Mouse (Mus musculus): ENCODE measurements around the gene Kdm1a.

The Kdm1a gene

DNA sequence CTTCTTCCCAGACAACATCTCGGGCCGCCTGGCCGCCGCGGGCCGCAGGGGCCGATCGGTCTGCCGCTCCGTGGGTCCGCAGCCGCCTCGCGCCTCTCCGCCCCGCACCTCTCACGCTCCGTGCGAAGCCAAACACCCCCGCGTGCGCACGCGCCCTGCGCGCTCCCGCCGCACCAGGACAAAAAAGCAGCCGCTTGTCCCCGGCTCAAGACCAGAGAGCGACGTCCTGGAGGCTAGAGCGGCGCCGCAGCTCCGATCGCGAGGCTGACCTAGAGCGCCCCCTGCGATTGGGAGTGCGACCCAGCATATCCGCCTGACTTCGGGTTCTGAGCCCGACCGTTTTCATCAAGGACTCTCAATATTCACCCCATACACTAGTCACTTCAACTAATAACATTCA, at the start of gene Kdm1a:
Gene Kdm1a, minus strand, starts transcription at position 156 of the 400 bp plus-strand sequence.
- in situ Hi-C loops (cut with MboI, MseI): no loop called here

DNA sequence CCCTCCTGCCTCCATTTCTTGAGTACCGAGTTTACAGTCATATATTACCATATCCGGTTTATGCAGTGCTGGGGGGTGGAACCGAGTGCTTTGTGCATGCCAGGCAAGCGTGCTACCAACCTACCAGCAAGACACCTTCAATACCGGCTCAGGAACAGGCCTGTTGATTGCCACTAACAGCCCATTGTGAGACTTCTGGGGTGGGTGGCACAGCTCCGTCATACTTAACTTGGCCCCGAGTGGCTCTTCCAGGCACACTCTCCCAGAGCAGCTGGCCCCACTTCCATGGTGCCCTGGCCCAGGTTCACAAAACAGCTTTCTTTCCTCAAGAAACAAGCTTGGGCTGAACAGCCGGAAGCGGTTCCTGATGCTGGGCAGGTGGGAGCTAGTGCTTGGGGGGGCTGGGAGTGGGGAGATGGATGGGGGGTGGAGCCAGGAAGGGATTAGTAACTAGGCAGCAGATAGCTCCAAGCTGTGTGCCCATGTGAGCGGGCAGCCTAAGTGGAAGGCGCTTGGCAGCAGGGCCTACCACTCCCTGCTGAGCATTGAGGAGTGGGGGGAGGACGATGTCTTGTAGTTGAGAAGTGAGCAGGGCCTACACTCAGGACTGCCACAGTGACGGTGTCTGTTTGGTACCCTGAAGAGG, 49.5 kb upstream of the Kdm1a start:
- in situ Hi-C loops (cut with MboI, MseI): no loop called here

DNA sequence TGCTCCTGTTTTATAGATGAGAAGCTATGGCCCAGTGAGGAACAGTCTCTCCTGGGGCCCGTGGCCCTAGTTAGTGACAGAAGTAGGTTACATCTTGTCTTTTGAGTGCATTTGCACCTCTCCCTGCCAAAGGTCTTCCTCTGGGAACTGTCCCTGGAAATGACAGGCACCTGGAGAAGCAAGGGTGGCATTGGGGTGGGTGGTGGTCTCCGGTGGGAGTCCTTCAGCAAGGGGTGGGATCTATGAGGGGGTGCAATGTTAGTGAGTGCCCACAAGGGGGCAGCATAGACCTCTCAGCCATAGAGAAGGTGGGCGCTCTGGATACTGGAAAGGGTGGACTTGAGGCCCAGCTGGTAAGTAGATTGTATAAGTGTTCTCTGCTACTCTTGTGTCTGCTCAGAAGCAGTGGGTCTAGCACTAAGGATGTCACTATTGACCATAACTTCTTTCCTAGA, 48.9 kb upstream of the Kdm1a start:
- in situ Hi-C loops (cut with MboI, MseI): no loop called here

DNA sequence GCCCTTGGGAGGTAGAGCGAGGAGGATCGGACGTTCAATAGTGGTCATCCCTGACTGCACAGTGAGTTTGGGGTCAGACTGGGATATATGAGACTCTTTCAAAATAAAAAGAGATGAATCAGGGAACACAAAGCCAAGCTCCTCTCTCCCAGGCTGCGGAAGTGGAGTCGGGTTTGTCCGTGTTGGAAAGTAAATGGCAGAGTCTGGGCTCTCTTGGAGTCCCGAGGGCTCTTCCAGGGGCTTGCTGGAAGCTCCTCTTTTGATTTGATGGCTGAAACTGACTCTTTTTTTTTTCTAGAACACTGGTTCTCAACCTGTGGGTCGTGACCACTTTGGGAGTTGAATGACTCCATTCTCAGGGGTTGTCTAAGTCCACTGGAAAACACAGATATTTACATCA, 47.7 kb upstream of the Kdm1a start:
- in situ Hi-C loops (cut with MboI, MseI): no loop called here

DNA sequence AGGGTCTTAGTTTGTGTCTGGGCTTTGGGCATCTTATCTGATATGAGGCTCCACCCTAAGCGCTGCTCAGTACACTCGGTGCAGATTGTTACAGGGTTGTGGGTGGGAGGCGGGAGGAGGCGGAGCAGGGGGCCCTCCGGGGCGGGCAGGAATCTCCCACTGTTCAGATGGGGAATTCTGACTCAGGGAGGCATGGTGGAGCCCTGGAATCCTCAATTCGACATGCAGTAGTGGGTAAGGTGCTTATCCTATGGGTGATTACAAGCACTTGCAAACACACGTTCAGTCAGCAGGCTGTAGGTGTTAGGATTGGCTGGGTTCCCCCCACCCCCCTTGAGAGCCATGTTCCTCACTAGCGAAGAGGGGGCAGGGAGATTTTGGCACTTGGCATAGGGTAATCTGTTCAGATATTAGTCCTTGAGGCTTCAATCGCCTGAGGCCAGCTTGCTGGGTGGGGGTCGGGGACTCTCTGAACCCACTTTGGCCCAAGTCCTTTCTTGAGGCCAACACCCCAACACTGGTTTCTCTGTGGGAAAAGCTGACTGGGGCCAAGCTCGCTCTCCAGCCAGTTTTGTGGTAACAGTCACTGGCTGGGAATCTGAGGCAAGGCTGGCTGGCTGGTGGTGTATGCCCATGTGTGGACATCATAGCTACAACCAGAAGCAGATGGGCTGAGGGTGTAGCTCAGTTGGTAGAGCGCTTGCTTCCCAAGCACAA, 47.1 kb upstream of the Kdm1a start:
- in situ Hi-C loops (cut with MboI, MseI): no loop called here

DNA sequence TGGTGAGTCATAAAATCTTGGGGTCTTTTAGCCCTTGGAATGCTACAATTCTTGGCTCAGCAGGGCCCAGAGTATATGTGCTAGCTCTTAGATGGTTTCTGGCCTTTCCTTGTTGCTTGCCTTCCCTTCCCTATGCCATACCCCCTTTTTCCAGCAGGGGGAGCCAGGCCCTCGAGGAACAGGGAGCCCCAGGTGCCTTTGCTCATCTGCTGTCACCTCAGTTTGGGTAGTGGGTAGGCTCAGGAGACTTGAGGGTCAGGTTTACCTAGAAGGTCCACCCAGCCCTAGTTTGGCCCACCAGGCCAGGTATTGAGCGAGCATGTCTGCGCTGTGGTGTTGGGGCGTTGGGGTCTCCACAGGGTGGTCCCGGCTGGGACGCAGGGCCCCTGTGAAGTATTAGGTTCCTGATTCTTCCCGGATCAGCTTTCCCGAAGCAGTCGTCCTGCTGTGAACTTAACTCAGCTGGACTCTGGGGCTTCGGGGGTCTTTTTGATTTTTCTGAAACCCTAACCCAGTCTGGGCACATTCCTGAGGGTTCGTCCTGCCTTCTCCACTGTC, 46.5 kb upstream of the Kdm1a start:
- in situ Hi-C loops (cut with MboI, MseI): no loop called here

DNA sequence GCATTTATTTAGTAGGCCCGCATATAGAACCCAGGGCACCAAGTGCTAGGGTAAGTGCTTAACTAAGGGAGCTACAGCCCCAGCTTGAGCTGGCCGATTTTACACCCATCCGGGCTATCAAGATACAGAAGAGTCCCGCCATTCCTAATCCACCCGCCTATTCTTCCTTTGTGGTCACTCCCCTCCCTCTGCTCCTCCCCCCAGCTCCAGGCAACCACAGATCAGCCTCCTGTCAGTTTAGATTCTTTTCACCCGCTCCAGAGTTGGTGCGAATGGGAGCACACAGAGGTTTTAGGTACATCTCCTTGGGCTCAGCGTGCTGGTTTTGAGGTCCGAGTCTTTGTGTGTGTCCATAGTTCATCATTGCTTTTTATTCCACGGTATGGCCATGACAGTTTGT, 36.4 kb upstream of the Kdm1a start:
- in situ Hi-C loops (cut with MboI, MseI): no loop called here

DNA sequence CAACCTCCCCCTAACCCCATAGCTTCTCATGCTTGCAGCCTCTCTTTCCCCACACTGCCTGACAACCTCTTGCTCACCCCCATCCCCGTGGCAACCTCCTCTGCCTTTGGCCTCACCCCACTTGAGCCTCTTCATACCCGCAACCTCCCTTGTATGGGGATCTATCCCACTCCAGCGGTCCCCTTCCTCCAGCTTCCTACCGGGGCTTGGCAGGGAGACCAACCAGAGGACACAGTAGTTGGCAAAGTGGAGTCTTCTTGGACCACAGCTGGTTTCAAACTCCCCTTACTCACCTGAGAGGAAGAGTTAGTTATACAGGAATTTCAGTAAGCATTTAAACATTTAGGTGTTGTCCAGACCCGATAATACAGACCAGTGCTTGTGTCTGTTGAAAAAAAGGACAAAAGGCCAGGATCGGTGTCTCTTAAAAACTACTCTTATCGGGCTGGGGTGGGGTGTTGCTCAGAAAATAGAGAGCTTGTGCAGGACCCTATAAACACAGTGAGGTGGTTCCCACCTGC, 35.8 kb upstream of the Kdm1a start:
- in situ Hi-C loops (cut with MboI, MseI): no loop called here

DNA sequence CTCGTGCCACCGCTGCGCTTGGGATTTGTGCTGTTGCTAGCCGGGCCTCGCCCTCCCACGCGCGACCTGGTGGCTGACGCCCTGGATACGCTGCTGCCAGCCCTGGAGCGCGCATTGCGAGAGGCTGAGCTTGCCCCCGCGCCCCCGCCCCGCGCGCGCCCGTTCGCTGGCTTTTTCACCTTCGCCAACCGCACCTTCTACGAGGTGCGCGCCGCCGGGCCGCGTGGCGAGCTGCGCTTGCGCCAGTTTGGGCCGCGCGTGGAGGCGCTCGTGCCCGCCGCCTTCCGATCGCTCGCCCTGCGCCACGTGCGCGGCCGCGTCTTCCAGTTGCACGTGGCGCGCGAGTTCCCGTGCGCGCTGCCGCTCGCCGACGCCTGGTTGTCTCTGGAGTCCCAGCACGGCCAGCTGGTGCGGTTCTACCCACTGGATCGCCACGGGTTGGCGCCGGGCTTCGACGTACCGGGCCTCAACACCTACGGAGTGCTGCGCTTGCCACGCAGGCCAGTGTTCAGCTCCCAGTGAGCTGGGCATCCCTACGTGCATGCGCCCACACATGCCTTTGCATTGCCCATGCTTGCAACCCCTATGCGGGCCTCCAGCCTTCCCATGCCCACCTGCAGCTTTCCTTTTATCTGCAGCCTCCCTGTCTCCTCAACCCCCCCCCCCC, 35.2 kb upstream of the Kdm1a start:
- in situ Hi-C loops (cut with MboI, MseI): no loop called here

DNA sequence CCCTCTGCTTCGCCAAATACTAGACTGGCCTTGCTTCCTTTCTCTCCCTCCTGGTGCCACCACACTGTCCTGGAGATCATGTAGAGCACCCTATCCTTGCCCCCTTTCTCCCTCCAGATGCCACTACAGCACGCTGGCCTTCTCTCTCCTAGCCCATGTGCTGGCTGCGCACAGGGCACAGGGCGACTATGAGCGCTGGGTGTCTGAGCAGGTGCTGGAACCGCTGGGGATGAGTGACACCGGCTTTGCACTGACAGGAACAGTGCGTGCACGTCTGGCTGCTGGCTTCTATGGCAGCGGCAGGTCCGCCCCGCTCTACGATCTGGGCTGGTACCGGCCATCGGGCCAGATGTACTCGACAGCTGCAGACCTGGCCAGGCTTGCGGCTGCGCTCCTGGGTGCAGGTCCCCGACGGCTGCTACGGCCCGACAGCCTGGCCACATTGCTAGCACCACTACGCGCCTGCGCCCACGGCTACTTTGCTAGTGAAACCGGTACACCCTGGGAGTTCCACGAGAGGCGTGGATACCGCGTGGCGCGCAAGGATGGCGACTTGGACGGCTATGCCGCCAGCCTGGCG, 34.5 kb upstream of the Kdm1a start:
- in situ Hi-C loops (cut with MboI, MseI): no loop called here

DNA sequence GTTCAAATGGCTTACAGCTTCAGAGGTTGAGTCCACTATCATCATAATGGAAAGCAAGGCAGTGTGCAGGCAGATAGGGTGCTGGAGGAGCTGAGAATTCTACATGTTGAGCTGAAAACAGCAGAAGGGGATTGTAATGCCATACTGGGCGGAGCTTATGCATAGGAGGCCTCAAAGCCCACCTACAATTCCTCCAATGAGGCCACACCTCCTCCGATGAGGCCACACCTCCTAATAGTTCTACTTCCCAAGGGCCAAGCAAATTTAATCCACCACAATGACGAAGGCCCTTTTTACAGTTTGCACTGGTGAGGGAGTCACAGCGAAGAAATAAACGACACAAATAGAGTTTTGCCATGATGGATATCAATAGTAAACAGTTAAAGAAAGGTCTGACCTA, 34.0 kb upstream of the Kdm1a start:
- in situ Hi-C loops (cut with MboI, MseI): no loop called here

DNA sequence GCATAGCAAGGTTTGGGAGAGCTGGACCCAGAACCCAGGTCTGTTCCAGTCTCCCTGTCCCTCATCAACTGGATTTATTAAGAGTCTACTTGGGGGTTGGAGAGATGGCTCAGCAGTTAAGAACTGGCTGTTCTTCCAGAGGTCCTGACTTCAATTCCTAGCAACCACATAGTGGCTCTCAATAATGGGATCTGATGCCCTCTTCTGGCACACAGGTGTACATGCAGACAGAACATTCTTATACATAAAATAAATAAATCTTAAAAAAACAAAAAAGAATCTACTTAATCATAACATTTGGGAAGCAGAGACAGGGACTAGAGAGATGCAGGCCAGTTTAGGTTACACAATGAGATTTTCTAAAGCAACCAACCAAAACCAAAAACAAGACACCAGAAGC, 33.5 kb upstream of the Kdm1a start:
- in situ Hi-C loops (cut with MboI, MseI): no loop called here

DNA sequence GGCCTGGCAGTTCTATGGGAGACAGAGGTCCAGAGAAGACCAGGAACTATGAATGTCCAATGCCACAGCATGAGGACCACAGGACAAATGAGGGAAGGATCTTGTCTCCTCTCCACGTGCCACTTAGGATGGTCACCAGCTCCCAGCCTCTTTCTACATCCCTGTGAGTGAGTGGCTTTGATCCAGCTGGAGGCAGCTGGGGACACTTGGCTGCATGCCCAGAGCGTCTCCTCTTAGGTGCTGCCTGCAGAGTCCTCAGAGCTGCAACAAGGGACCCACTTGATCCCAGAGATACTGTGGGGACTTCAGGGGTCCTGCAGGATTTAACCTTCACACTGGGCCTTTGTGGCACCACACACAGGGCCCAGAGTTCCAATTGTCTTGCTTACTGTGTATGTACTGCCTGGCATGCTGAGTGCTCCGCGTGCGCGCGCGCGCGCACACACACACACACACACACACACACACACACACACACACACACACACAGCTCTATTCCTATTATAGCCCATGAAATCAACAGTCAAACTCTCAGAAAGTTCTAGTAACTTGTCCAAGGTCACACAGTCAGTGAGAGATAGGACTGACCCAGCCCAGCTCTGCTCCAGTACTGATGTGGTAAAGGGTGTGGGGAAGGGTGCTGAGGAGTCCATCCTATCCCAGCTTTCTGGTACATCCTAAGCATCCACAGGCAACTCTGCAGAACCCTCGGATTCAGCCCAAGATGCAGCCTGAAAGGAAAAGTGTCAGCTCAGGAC, 28.9 kb upstream of the Kdm1a start:
- in situ Hi-C loops (cut with MboI, MseI): no loop called here

DNA sequence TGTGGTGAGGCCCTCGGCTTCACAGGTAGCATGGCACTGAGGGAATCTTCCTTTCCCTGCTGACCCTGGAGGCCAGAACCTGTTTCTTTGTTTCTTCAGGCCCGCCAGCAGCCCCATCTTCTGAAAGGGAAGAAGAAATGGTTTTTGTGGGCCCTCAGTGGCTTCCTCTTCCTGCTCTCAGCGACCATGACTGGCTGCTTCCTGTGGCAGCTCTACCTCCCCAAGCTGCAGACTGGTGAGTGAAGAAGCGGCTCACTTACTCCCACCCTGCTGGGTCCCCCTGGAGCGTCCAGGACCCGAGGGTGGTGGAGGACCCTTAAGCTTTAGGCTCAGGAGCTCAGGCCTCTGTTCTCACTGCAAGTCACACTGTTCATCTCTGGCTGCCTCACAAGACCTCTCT, 24.1 kb upstream of the Kdm1a start:
- in situ Hi-C loops (cut with MboI, MseI): no loop called here

DNA sequence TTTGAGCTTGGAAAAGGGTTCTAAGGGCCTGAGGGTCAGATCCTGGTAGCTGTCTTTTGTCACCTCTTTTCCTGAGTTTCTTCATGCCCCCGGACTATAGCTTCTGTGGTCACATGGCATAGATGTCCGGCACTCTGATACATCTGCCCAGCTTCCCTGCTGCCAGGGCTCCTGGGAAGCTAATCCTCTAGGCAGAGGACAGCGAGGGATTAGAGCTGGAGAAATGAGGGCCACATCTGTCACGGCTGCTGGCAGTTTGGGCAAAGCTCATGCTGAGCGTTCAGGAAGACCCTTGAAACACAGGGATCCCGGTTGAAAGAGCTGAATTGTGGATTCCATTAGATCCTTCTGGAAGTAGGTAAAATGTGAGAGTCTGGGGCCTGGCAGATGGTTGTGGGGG, 19.9 kb upstream of the Kdm1a start, which contains the start of gene Lactbl1:
Gene Lactbl1, plus strand, starts transcription at position 234 of the 400 bp plus-strand sequence.
- in situ Hi-C loops (cut with MboI, MseI): loop anchor here (5.0 kb wide), 2 partner anchors 170 to 250 kb away; no protein-coding TSS in a partner anchor

DNA sequence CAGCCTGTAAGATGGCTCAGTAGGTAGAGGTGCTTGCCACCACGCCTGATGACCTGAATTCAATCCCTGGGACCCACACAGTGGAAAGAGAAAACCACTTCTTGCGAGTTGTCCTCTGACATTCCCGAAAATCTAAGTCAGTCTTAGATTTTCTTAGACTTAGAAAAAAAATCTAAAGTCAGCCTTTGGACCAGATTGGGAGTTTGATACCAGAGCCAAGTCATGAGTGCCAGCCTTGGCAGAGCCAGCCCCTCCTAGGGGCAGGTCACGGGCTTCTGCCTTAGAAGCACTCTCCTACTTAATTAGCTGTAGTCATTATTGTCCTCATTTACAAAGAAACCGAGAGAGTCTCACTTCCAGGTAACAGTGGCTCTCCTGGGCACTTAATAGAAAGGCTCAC, 19.4 kb upstream of the Kdm1a start:
- in situ Hi-C loops (cut with MboI, MseI): loop anchor here (5.0 kb wide), 2 partner anchors 170 to 250 kb away; no protein-coding TSS in a partner anchor

DNA sequence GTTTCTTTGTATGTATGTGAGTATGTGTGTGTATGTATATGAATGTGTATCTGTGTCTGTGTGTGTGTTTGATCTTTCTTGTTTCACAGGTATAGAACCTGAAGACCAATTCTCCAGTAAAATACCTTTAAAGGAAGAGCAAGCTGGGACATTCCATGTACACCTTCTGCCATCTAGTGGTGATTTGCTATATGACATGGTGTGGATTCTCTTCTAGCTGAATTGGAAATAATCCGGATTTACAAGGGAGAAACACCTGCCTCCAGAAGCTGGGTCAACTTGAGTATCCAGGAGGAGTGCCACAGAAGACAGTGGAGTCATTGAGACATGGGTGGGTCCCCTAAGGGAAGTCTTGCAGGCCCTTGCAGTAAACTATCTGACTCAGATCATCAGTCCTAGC, 18.8 kb upstream of the Kdm1a start:
- in situ Hi-C loops (cut with MboI, MseI): loop anchor here (5.0 kb wide), 2 partner anchors 169 to 249 kb away; no protein-coding TSS in a partner anchor

DNA sequence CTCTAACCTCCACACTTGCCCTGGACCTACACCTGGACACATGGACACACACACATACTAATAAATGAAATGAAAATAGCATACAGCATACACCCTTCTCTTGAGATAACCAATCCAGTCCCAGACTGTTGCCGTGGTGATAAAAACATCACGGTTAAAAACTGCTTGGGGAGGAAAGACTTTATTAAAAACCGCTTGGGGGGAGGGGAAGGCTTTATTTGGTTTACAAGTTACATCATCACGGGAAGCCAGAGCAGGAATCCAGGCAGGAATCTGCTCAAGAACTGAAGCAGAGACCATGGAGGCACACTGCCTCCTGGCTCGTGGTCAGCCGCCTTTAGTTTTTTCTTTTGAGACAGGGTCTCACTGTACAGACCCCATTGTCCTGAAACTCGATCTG, 11.1 kb upstream of the Kdm1a start:
- in situ Hi-C loops (cut with MboI, MseI): no loop called here

DNA sequence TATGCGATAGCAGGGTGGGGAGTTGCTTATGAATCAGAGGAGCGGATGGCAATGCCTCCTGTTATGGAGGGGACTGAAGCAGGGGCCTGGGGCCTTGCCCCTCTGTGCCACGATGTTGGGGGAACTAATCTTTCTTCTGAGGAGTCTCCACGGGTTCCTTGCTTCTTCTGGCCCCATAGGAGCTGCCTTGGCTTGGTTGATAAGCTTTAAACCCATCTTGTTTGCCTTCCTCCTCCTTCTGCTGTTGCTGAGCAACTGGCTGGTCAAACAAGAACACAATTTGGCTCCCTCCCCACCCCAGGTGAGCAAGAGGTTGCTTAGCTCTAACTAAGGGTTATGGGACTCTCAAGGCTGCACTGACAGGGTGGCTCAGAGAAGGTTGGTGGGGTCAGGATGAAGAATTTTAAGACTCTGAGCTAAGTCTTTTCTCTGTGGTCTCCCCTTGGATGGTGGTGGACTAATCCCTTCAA, 7.9 kb upstream of the Kdm1a start, which contains the start of gene Tex46:
Gene Tex46, plus strand, starts transcription at position 51 of the 470 bp plus-strand sequence.
- in situ Hi-C loops (cut with MboI, MseI): no loop called here

DNA sequence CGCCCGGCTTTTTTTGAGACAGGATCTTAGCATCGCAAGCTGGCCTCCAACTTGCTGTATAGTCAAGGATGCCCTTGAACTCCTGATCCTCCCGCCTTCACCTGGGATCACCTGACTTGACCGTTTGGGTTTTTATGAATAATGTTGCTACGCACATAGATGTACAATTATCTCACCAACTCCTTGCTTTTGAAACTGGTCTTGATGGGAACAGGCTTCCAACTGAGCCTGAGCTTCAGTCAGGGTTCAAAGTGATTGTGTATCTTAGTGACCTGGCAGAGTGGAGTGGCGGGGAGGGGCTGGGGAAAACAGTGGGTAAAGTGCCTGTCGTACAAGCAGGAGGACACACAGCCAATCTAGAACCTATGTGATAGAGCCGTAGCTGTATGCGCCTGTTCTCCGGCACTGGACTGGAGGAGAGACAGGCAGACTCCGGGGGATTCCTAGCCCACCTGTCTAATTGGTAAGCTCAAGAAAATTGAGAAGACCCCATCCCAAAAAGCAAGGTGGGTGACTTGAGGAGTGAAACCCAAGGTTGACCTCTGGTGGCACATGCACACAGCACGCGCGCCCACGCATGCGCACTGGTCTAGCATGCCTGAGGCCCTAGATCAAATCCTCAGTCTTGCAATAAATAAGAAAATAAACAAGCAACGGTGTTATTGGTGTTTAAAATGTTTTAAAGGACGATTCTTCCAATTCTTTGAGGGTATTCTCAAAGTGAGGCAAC, 3.4 kb upstream of the Kdm1a start:
- in situ Hi-C loops (cut with MboI, MseI): no loop called here
